Mouse (Mus musculus): ENCODE results near the gene Pdgfb. TPM values are rescaled to one million over a fixed set of nuclear protein-coding genes. Genes with fewer than 3 reads are reported as not detected.

Gene Pdgfb
- polyA plus RNA-seq, 1 experiment from 2014 or later: 1.7 TPM

DNA sequence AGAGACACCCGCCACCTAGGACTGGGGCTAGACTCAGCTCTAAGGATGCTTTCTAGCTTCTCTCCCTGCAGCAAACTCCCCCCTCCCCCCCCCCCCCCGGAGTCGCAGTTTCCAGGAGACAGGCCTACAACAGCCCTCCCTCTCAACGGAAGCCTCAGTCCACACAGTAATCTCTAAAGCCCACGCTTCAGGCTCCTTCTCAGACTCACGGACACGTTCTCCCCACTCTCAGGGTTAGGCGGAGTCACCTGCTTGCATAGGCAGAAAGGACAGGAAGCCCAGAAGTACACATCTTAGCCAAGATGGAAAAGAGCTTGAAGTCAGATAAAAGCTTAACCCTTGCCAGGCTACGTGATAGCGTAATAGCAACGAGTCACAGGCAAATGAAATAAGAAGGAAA lies 29.3 kb downstream of the Pdgfb start:
- Histone ChIP-seq H3K4me2 (no peak overlapping the region), H3K27ac (ENCODE audit: poor library complexity, severe bottlenecking) (no peak overlapping the region), H3K36me3 (no peaks in the 10 kb centered on the region), H3K4me3 (no peak overlapping the region), H3K4me1 (replicated peaks) (0 out of 2 replicates have a peak, but pooled peaks cover 5% of the 10 kb centered on the region), H3K27me3 (replicated peaks) (peaks cover 3% of the 10 kb centered on the region; the same call in 1 of the 2 replicates), H3K9ac (no peak overlapping the region), H3K9me3 (replicated peaks) (no peaks in the 10 kb centered on the region)
- ATAC-seq (ENCODE audit: insufficient number of reproducible peaks, low FRiP score): no peak
- 45% methylated on average over 10 of the region's 11 CpGs for WGBS

DNA sequence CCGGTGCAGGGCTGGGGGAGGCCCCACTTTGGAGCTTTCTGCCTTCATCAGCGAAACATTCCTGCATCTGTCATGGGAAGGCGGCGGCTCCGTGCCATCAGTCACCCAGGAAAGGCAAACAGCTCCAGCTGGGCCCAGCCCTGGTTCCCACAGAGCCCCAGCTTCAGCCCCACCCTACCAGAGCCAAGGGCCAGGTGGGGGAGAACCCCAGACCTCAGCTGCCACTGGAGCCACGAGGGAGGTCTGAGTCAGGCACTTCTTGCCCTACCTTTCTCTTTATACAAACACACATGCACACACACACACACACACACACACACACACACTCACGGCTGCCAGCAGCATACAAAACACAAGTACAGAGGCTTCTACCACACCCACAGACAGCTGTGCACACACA lies 30.6 kb downstream of the Pdgfb start:
- H3K9ac ChIP-seq: no peak overlapping the region
- 61% methylated on average over 7 of the region's 7 CpGs for WGBS
- H3K4me2 ChIP-seq: no peak overlapping the region
- H3K27me3 ChIP-seq (replicated peaks): 0 out of 2 replicates have a peak, but pooled peaks cover 3% of the 10 kb centered on the region
- H3K4me3 ChIP-seq: no peak overlapping the region
- 0 out of 2 replicates have a peak, but pooled peaks cover 6% of the 10 kb centered on the region for H3K9me3 ChIP-seq (replicated peaks)
- H3K4me1 ChIP-seq (replicated peaks): 0 out of 2 replicates have a peak, but pooled peaks cover 5% of the 10 kb centered on the region
- H3K27ac ChIP-seq (ENCODE audit: poor library complexity, severe bottlenecking): no peak overlapping the region
- no peak for ATAC-seq (ENCODE audit: insufficient number of reproducible peaks, low FRiP score)
- H3K36me3 ChIP-seq: no peaks in the 10 kb centered on the region

DNA sequence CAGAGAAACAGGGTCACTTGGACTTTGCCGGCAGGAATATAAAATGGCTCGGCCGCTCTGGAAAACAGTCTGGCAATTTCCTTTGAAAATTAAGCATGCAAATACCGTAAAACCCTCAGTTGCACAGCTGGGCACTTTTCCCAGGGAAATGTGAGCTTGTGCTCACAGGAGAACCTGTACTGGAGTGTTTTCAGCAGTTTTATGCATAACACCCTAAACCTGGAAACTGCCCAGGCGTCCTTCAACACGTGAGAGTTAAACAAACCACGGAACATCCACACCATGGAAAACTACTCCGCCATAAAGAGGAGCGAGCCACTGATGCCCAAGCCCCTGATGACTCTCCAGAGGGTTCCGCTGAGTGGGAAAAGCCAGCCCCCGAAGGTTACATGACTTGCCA lies 34.1 kb downstream of the Pdgfb start:
- Histone ChIP-seq H3K36me3 (no peaks in the 10 kb centered on the region), H3K27ac (ENCODE audit: poor library complexity, severe bottlenecking) (no peak overlapping the region), H3K4me2 (no peak overlapping the region), H3K4me3 (no peak overlapping the region), H3K4me1 (replicated peaks) (0 out of 2 replicates have a peak, but pooled peaks cover 5% of the 10 kb centered on the region), H3K9ac (no peak overlapping the region), H3K9me3 (replicated peaks) (peaks cover 9% of the 10 kb centered on the region; the same call in 1 of the 2 replicates), H3K27me3 (replicated peaks) (0 out of 2 replicates have a peak, but pooled peaks cover 3% of the 10 kb centered on the region)
- ATAC-seq (ENCODE audit: insufficient number of reproducible peaks, low FRiP score): no peak
- 67% methylated on average over 11 of the region's 11 CpGs for WGBS

DNA sequence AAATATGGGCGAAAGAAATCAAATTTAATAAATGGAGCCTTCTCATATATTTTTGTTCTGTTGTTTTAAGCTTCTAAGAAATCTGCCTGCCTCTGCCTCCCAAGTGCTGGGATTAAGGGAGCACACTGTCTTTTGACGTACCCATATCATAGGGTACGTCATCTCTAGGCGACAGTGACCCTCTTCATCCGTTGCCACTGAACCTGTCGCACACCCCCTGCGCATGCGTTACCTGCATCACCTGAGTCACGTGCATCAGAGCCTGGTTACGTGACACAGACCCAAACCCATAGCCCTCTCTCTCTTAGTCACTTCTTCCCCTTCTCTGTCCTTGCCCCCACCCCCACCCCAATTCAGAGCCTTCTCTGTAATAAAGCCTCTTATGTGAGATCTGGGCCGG lies 42.6 kb downstream of the Pdgfb start:
- Histone ChIP-seq H3K4me1 (replicated peaks) (no peaks in the 10 kb centered on the region), H3K9me3 (replicated peaks) (no peaks in the 10 kb centered on the region), H3K36me3 (no peaks in the 10 kb centered on the region), H3K9ac (no peak overlapping the region), H3K27ac (ENCODE audit: poor library complexity, severe bottlenecking) (no peak overlapping the region), H3K27me3 (replicated peaks) (no peaks in the 10 kb centered on the region; the same call in 1 of the 2 replicates), H3K4me3 (no peak overlapping the region), H3K4me2 (no peak overlapping the region)
- ATAC-seq (ENCODE audit: insufficient number of reproducible peaks, low FRiP score): no peak
- WGBS: 92% methylated on average over 11 of the region's 11 CpGs

DNA sequence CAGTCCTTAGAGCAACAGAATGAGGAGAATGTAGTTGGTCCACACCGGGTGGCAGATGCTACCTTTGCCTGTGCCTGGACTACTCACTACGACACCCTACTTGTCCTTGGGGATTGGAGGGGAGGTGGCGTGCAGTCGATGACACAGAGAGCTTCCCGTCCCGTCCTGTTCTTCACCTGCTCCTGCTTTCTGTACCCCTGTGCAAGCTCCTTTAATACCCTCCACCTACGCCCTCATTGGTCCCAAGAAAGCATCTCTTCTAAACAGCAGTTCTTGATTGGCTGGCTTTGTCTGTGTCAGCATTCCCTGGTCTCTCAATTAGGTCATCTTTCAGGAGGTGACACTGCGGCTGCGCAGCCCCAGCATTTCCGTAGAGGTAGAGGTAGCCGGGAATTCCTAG lies 43.8 kb downstream of the Pdgfb start, which contains the start of gene Cbx7:
Cbx7 (minus strand) TSS at position 180 of the 400 bp plus-strand sequence.
- no peak for ATAC-seq (ENCODE audit: insufficient number of reproducible peaks, low FRiP score)

DNA sequence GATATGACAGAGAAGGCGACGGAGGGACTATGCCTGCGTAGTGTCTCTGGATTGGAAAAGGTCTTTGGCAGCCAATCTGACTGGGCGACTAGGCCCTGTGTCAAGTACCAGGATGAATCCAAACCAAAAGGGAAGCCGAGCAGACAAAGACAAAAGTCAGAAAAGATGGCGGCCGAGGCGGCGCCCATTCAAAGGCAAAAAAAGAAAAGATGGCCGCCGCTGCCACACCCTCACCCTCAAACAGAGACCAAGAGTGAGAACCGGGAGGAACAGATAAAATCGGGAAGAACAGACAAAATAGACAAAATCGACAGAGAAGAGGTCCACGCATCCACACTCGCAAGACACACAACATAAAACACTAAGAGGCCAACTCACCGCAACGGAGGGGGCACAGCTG lies 44.3 kb downstream of the Pdgfb start:
- Histone ChIP-seq H3K4me3 (no peak overlapping the region), H3K4me1 (replicated peaks) (no peaks in the 10 kb centered on the region), H3K9ac (no peak overlapping the region), H3K27me3 (replicated peaks) (no peaks in the 10 kb centered on the region; the same call in 1 of the 2 replicates), H3K4me2 (no peak overlapping the region), H3K36me3 (no peaks in the 10 kb centered on the region), H3K27ac (ENCODE audit: poor library complexity, severe bottlenecking) (no peak overlapping the region), H3K9me3 (replicated peaks) (no peaks in the 10 kb centered on the region)
- no peak for ATAC-seq (ENCODE audit: insufficient number of reproducible peaks, low FRiP score)
- WGBS: 92% methylated on average over 18 of the region's 18 CpGs

More for the DNA sequence above, 43.8 kb downstream of the Pdgfb start, which contains the start of gene Cbx7:
- Histone ChIP-seq H3K4me1 (replicated peaks) (no peaks in the 10 kb centered on the region), H3K36me3 (no peaks in the 10 kb centered on the region), H3K9ac (no peak within 1 kb of the TSS), H3K9me3 (replicated peaks) (no peaks in the 10 kb centered on the region), H3K4me3 (no peak within 1 kb of the TSS), H3K27ac (ENCODE audit: poor library complexity, severe bottlenecking) (no peak within 1 kb of the TSS), H3K27me3 (replicated peaks) (no peaks in the 10 kb centered on the region; the same call in 1 of the 2 replicates), H3K4me2 (no peak within 1 kb of the TSS)
- 90% methylated on average over 11 of the region's 11 CpGs for WGBS

DNA sequence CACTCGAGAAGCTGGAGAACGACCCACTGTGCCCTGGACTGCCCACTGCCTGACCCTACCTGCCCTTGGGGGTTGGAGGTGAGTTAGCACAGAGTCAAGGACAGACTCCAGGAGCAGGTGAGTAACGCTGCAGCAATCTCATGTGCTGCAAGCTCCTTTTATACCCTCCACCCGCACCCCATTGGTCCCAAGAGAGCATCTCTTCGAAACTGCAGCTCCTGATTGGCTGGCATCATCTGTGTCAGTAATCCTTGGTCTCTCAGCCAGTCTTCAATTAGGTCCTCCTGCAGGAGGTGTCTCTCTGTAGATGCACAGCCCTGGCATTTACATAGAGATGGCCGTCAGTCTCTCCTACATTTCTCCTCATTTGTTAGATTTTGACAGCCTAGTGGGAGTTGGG lies 47.4 kb downstream of the Pdgfb start:
- Histone ChIP-seq H3K4me2 (no peak overlapping the region), H3K4me3 (no peak overlapping the region), H3K9ac (no peak overlapping the region), H3K27ac (ENCODE audit: poor library complexity, severe bottlenecking) (no peak overlapping the region), H3K4me1 (replicated peaks) (no peaks in the 10 kb centered on the region), H3K27me3 (replicated peaks) (peaks cover 3% of the 10 kb centered on the region; the same call in 1 of the 2 replicates), H3K9me3 (replicated peaks) (no peaks in the 10 kb centered on the region), H3K36me3 (no peaks in the 10 kb centered on the region)
- WGBS: 86% methylated on average over 6 of the region's 6 CpGs
- no peak for ATAC-seq (ENCODE audit: insufficient number of reproducible peaks, low FRiP score)

DNA sequence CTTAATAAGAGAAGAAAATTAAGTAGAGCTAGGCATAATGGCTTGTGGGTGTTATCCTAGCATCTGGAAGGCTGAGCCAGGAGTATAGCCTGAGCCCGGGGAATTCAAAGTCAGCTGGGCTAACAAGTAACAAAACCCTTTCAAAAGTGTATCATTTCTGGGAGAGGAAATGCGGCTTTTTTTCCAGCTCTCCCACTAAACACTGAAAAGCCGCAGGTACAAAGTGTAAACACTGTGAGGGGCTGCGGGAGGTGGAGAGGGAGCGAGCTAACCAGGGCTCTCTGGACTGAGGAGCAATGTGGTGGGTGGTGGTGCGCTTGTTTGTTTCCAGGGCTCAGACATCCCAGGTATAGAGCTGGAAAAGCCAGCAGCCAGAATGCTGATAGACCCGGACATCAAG lies 50.4 kb downstream of the Pdgfb start:
- Histone ChIP-seq H3K9me3 (replicated peaks) (no peaks in the 10 kb centered on the region), H3K4me1 (replicated peaks) (peaks cover 3% of the 10 kb centered on the region; the same call in 1 of the 2 replicates), H3K27me3 (replicated peaks) (0 out of 2 replicates have a peak, but pooled peaks cover 3% of the 10 kb centered on the region), H3K4me3 (no peak overlapping the region), H3K36me3 (no peaks in the 10 kb centered on the region), H3K9ac (no peak overlapping the region), H3K4me2 (no peak overlapping the region), H3K27ac (ENCODE audit: poor library complexity, severe bottlenecking) (no peak overlapping the region)
- WGBS: 83% methylated on average over 7 of the region's 7 CpGs
- ATAC-seq (ENCODE audit: insufficient number of reproducible peaks, low FRiP score): no peak

DNA sequence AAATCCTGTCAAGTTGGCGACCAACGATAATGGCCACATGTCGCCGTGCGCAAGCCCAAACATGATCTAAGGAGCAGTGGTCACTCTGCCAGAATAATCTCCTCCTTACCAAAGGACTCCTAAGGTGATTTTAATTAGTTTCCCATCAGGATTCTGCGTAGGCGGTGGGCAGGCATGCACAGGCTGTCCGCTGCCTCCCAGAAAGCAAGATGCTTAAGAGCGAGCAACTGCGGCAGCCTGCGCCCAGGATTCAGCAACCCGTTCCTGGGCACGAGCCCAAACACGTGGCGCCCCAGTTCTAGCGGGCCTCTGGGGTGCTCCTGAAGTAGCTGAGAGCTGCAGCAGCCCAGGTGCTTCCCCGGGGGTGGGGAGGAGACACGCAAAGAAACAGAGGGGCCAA lies 52.1 kb downstream of the Pdgfb start:
- H3K4me3 ChIP-seq: no peak overlapping the region
- no peak overlapping the region for H3K9ac ChIP-seq
- 0 out of 2 replicates have a peak, but pooled peaks cover 3% of the 10 kb centered on the region for H3K27me3 ChIP-seq (replicated peaks)
- H3K36me3 ChIP-seq: no peaks in the 10 kb centered on the region
- 82% methylated on average over 18 of the region's 18 CpGs for WGBS
- no peaks in the 10 kb centered on the region for H3K9me3 ChIP-seq (replicated peaks)
- no peak overlapping the region for H3K4me2 ChIP-seq
- no peak for ATAC-seq (ENCODE audit: insufficient number of reproducible peaks, low FRiP score)
- peaks cover 3% of the 10 kb centered on the region; the same call in 1 of the 2 replicates for H3K4me1 ChIP-seq (replicated peaks)
- no peak overlapping the region for H3K27ac ChIP-seq (ENCODE audit: poor library complexity, severe bottlenecking)

DNA sequence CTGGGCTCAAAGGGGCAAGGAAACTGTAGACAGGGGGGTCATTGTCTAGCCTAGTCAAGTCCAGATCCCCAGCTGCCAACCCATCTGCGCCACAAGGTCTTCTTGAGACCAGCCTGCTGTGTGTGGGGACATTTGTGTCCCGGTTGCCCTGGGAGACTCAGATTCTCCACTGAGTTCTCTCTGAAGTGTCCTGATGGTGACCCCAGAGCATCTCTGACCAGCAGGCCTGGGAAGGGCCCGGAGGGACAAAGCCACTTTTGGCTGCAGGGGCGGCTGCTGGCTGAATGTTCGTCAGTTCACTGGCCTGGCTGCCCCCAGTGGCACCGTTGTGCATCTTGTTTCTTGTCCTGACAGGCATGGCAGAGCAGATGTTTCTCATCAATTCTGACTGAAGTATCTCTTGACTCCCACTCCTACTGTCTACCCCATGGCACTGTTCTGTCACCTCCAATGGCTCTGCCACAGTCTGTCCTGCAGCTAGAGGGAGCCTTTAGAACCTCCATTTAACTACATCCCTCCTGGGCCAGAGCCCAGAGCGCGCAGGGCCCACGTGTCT lies 53.3 kb downstream of the Pdgfb start:
- Histone ChIP-seq H3K9ac (no peak overlapping the region), H3K9me3 (replicated peaks) (no peaks in the 10 kb centered on the region), H3K27me3 (replicated peaks) (0 out of 2 replicates have a peak, but pooled peaks cover 3% of the 10 kb centered on the region), H3K27ac (ENCODE audit: poor library complexity, severe bottlenecking) (no peak overlapping the region), H3K4me1 (replicated peaks) (peaks cover 3% of the 10 kb centered on the region; the same call in 1 of the 2 replicates), H3K4me2 (no peak overlapping the region), H3K4me3 (no peak overlapping the region), H3K36me3 (no peaks in the 10 kb centered on the region)
- WGBS: 61% methylated on average over 9 of the region's 9 CpGs
- no peak for ATAC-seq (ENCODE audit: insufficient number of reproducible peaks, low FRiP score)

DNA sequence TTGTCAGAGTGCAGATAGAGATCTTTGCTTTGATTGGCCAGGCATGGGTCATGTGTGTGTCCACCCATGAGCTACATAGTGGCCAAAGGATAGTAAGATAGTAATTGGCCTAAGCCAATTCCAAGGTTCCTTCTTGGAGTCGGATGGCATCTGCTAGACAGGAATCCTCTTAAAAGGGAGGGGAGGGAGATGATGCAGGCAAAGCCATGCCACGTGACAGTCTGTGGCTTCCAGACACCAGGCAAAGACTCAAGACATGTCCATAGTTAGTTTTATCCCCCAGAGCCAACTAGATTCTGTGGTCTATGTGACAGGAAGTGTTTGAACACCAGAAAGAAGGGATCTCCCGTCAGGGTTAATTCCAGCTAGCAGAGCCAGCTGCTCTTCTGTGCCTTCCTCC lies 56.4 kb downstream of the Pdgfb start:
- 42% methylated on average over 3 of the region's 3 CpGs for WGBS

More for the DNA sequence above, 56.4 kb downstream of the Pdgfb start:
- Histone ChIP-seq H3K4me3 (no peak overlapping the region), H3K4me2 (no peak overlapping the region), H3K4me1 (replicated peaks) (peaks cover 10% of the 10 kb centered on the region; the same call in 1 of the 2 replicates), H3K9me3 (replicated peaks) (no peaks in the 10 kb centered on the region), H3K27ac (ENCODE audit: poor library complexity, severe bottlenecking) (no peak overlapping the region), H3K36me3 (no peaks in the 10 kb centered on the region), H3K9ac (no peak overlapping the region), H3K27me3 (replicated peaks) (0 out of 2 replicates have a peak, but pooled peaks cover 3% of the 10 kb centered on the region)
- no peak for ATAC-seq (ENCODE audit: insufficient number of reproducible peaks, low FRiP score)
